Mouse (Mus musculus): ENCODE data around the gene Myo3b.

Myo3b gene

DNA sequence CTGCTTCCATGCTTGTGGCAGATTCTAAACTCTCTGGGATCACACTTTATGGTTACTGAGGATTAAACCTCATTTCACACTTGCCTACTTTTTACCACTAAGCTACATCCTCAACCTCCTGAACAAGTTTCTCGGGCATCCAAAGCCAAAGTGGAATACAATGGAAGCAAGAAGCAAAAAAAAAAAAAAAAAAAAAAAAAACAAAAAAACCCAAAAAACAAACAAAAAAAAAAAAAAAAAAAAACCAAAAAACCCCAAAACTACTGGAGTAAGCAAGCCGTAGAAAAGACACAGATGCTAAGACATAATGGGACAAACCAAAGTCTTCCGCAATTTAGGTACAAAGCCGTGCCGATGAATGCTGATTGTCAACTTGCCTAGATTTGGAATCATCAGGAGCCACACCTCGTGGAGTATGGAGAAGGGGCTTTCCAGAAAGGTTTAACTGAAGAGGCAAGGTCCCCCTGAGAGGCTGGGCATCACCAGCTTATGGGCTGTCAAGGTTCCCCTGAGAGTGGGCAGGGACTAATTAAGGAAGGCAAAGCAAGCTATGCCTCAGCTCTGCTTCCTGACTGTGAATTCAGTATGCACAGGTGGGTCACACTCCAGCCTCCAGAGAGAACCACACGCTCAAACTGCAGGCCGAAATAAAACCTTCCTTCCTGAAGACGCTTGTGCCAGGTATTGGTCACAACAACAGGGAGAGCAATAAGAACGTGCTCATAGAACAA is 313.7 kb downstream of the Myo3b start:
- no peak for DNase-seq (ENCODE audit: low read depth, low spot score)

- DNase-seq (ENCODE audit: low read depth, low spot score) = no peak
Measured at GRCm38 (mm10) chr2:70354056-70354455, 315.1 kb downstream of the Myo3b start.

DNA sequence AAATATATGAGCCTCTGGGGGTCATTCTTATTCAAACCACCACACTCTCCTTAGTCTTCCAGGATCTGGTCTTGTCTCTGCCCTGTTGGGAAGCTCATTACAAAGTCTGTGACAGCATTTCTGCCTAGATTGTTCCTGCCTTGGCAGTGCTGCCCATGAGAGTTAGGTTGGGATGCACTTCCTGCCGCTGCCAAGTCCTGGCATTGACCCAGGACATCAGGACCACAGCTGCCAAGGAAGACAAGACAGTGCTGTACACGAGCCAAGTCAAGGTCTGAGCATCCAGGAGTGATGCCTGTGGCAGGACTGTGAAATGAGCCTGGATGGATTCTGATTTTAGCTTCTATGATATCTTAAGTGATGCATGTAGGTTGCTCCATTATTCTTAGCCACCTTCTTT is 316.1 kb downstream of the Myo3b start:
- no peak for DNase-seq (ENCODE audit: low read depth, low spot score)

- no peak for DNase-seq (ENCODE audit: low read depth, low spot score)
Measured at GRCm38 (mm10) chr2:70369421-70369820, 330.5 kb downstream of the Myo3b start.

- peak; percentile 5 for DNase-seq (ENCODE audit: low read depth, low spot score)
Measured at GRCm38 (mm10) chr2:70379341-70379740, 340.4 kb downstream of the Myo3b start.

DNA sequence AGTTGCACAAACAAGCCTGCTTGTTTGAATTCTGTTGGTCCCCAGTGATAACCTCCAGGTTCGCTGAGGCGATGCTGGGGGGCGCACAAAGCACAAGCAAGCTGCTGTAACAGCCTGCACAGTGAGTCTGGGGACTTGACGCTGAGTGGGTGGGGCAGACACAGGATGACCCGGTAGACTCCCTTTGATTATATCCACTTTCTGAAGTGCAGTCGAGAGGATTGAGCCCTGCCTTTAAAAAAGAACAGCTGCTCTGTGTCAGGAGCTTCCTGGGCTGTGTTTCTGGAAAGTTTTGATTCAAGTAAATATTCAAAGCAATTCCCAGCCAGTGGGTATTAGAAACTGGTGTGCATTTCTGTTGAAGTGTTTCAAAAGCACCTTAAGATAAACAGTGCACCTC is 341.0 kb downstream of the Myo3b start:
- no peak for DNase-seq (ENCODE audit: low read depth, low spot score)

DNA sequence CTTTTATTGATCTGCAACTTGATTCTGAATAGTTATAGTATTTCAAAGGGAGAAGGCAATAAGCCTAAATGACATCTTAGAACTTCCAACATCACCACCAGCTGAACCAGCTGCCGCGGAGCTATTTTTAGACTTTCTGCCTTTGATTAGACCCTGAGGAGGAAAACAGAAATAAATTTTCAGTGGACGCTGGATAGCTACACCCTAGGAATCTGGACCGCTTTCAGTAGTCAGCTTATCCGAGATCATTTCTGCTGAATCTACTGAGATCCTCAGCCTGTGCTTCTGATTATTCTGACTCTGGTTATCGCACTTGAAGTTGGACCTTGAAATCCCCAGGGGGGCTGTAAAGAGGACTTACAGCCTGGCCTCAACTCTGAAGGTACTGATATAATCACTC is 349.7 kb downstream of the Myo3b start:
- no peak for DNase-seq (ENCODE audit: low read depth, low spot score)

GRCm38 (mm10) chr2:70389162-70389561 is 350.2 kb downstream of the Myo3b start:
- no peak for DNase-seq (ENCODE audit: low read depth, low spot score)

DNA sequence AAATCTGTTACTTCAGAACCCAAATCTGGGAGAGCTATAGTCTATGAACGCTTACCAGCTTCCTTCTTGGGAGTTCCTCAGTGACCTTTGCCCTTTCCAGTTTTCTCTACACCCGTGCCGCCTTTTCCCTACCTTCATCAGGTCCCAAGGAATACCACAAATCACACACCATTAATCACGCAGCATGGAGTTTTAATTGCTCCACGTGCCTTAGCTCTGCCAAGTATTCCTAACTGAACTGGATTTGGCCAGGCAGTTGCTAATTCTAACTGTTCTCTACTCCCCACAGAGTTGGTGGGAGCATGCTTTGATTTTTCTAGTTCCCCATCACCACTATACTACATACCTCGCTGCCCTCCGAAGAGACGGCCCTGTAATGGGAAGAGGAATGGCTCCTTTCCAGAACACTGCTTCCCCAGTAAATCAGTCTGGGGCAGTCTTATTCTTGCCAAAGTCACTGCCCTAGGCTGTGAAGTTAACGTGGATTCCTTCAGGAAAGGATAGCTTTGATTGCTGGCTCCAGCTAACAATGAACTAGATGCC is 358.9 kb downstream of the Myo3b start:
- DNase-seq (ENCODE audit: low read depth, low spot score) = no peak

DNA sequence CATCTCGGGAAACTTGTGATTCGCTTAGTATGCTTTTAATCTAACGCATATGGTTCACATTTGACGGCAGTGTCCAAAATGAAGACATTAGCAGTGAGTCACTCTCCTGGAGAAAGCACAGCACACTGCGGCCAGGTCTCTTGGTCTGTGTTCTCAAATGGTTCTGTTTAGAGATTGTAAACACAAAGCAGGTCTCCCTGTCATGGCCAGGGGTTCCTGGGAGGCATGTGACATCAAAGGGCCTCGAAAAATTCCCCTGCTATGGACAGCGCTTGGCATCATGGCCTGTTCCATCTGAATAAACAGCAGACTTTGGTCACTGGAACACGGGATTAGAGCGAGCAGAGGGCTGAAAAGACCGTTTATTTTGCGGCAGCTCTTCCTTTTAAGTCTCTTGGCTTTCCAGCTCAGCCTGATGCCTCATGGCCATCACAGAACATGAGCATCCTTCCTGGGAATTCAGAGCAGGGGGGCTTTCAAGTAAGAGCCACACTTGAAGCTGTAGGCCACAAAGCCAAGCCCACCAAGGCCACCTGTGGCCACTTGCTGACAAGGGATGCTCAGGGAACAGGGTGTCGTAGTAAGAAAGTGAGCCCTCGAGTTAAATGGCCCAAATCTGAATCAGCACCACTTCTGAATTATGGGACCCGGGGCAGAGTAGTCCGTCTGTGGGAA is 360.7 kb downstream of the Myo3b start:
- DNase-seq (ENCODE audit: low read depth, low spot score) = no peak

GRCm38 (mm10) chr2:70400321-70400720 is 361.4 kb downstream of the Myo3b start:
- no peak for DNase-seq (ENCODE audit: low read depth, low spot score)

DNA sequence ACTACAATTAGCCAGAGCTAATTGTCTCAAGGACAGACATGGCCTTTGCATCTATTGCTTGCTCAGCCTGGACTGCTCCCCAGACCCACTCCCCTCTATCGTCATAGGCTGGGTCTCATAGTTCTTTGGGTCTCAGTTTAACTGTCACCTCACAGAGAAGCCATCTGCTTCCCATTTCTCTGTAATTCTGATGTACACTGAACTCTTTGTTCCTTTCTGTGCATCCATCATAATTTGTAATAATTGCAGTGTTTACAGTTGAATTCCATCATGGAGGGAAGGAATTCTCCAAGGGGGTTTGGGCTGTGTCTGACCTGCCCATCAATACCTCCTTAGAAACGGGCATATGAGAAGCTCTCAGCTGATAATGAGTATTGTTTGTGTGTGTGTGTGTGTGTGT is 365.4 kb downstream of the Myo3b start:
- no peak for DNase-seq (ENCODE audit: low read depth, low spot score)

DNA sequence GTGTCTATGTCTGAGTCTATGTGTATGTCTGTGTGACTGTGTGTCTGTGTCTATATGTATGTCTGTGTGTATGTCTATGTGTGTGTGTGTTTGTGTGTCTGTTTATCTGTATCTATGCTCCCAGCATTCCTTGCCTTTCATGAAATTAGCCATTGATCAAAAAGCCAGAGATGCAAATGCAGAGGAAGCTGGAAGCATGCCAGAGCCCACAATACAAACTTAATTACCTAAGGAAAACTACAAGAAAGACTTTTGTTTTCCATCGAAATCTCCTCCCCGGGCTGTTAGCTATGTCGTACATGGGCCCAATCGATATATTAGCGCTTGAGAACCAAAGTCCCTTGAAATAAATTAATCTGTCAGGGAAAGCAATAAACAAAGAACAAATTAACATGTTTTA is 367.9 kb downstream of the Myo3b start:
- no peak for DNase-seq (ENCODE audit: low read depth, low spot score)

DNA sequence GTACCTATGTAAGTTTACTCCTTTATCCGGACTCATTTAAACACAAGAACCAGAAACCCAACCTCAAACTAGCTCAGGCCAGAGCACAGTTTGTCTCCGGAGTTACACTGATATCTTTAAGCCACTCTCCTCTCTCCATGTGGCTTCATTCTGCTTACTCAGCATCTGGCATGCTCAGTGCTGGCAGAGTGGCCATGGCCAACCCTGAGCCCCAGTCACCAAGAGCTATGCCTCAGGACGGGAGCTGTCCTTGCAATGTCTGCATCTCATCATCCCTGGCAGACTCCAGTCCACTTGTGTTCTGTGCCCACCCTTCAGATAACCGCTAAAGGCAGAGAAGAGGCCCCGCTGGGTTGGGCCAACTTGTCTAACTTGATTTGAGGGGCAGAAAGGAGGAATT is 368.8 kb downstream of the Myo3b start:
- no peak for DNase-seq (ENCODE audit: low read depth, low spot score)

DNA sequence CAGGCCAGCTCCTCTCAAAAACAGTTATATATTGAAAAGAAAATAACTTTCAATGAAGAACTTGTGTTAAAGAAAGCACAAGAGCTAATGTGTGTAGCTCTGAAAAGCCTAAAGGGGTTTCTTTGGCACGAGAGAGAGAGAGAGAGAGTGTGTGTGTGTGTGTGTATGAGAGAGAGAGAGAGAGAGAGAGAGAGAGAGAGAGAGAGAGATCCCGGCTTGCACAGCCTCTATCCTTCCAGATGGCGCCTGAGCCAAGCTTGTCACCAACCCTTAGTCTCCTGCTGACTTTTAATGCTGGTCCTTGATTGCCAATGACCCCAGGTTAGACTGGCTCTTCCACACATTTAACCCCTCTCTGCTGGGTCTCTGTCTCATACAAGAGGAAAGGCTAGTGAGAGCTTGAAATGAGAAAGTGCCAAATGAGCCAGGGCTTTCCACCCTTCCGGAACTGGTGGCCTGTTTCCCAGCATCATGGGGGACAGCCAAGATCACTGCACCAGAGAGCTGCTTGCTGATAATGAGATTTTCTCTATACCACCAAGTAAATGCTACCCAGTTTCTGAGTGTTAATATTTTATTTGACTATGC is 371.5 kb downstream of the Myo3b start:
- no peak for DNase-seq (ENCODE audit: low read depth, low spot score)

- no peak for DNase-seq (ENCODE audit: low read depth, low spot score)
Measured at GRCm38 (mm10) chr2:70412315-70412714, 373.4 kb downstream of the Myo3b start.

- DNase-seq (ENCODE audit: low read depth, low spot score) = no peak
Measured at GRCm38 (mm10) chr2:70414386-70414785, 375.5 kb downstream of the Myo3b start.

GRCm38 (mm10) chr2:70415521-70415920 is 376.6 kb downstream of the Myo3b start:
- DNase-seq (ENCODE audit: low read depth, low spot score) = no peak

- DNase-seq (ENCODE audit: low read depth, low spot score) = no peak
Measured at GRCm38 (mm10) chr2:70419336-70419735, 380.4 kb downstream of the Myo3b start.

DNA sequence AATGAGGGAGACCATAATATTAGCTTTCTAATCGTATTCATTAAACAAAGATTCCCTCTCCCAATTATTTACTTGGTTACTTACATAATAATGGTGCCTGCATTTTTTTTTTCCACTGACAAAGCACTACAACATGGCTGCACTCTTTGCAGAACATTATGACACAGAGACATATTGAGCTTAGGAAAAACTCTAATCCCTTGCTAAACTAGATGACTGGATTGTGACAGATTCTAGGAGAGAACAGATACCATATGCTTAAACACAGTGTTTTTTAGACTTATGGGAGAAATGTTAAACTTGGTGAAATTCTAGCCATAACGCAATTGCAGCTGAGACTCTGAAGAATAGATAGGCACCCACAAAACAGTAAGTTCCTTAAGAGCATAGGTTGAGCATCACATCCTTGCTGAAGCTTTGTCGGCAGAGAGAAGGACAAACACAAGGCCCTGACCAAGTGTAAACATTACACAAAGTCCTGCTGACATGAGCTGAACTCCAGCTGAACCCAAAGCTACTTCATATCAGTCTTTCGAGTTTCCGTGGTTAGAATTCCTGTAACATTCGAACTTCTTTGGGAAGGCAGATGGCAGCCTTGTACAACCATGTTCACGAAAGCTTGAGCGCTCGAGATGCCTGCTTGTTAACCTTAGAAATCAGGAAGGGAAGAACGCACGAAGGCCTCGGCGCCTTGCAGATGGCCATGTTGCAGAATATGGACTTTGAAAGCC is 382.4 kb downstream of the Myo3b start:
- DNase-seq (ENCODE audit: low read depth, low spot score) = no peak

- DNase-seq (ENCODE audit: low read depth, low spot score) = no peak
Measured at GRCm38 (mm10) chr2:70425611-70426010, 386.7 kb downstream of the Myo3b start.

- DNase-seq (ENCODE audit: low read depth, low spot score) = no peak
Measured at GRCm38 (mm10) chr2:70443035-70443434, 404.1 kb downstream of the Myo3b start.

Data from telencephalon, adult 2 months (tissue).